Mouse (Mus musculus): ENCODE data around the gene Ankrd13b. TPM values are rescaled to one million over a fixed set of nuclear protein-coding genes. Genes with fewer than 3 reads are reported as not detected.

Gene Ankrd13b
- total RNA-seq, 2 experiments from 2014 or later: 9.5 to 10.8 TPM

- H3K27ac ChIP-seq: peak overlapping the region; percentile 90
- DNase-seq: no peak
- intact Hi-C loops (cut with DNase I): no loop called here
- peak overlapping the region; percentile 7; the same call in 1 of the 2 replicates for H3K4me3 ChIP-seq
- no peak for TF ChIP-seq CTCF (IDR thresholded peaks at IDR 0.05)
Measured at GRCm38 (mm10) chr11:77495507-77495906, 6.0 kb upstream of the Ankrd13b start.

- no peak for TF ChIP-seq CTCF (IDR thresholded peaks at IDR 0.05)
- peak overlapping the region; percentile 90 for H3K27ac ChIP-seq
- intact Hi-C loops (cut with DNase I): no loop called here
- H3K4me3 ChIP-seq: peak overlapping the region; percentile 93
- DNase-seq: no peak
Measured at GRCm38 (mm10) chr11:77494782-77495181, 5.3 kb upstream of the Ankrd13b start.

GRCm38 (mm10) chr11:77494344-77494676 lies 4.8 kb upstream of the Ankrd13b start:
- intact Hi-C loops (cut with DNase I): no loop called here
- TF ChIP-seq CTCF (IDR thresholded peaks at IDR 0.05): no peak

GRCm38 (mm10) chr11:77493512-77494343 lies 4.2 kb upstream of the Ankrd13b start, which contains the start of gene Git1:
Gene Git1, plus strand, starts transcription at chr11:77493562.
- peak; percentile 75 for DNase-seq
- peak within 1 kb of the TSS; percentile 93 for H3K4me3 ChIP-seq
- H3K27ac ChIP-seq: peak within 1 kb of the TSS; percentile 97
- TF ChIP-seq CTCF (IDR thresholded peaks at IDR 0.05): peak; percentile 12; the same call in 1 of the 2 replicates
- intact Hi-C loops (cut with DNase I): no loop called here

More at GRCm38 (mm10) chr11:77494344-77494676, 4.8 kb upstream of the Ankrd13b start:
- Histone ChIP-seq H3K27ac (peak overlapping the region; percentile 90), H3K4me3 (peak overlapping the region; percentile 93)
- DNase-seq: no peak

- intact Hi-C loops (cut with DNase I): no loop called here
- peak; percentile 98 for DNase-seq
- TF ChIP-seq CTCF (IDR thresholded peaks at IDR 0.05): peak; percentile 34; the same call in 1 of the 2 replicates
- H3K4me3 ChIP-seq: peak overlapping the region; percentile 93
- H3K27ac ChIP-seq: peak overlapping the region; percentile 97
Measured at GRCm38 (mm10) chr11:77492911-77493332, 3.4 kb upstream of the Ankrd13b start.

- no peak for DNase-seq
- no peak for TF ChIP-seq CTCF (IDR thresholded peaks at IDR 0.05)
Measured at GRCm38 (mm10) chr11:77492311-77492871, 2.9 kb upstream of the Ankrd13b start.

GRCm38 (mm10) chr11:77491502-77492291 lies 2.2 kb upstream of the Ankrd13b start:
- peak overlapping the region; percentile 93 for H3K4me3 ChIP-seq
- intact Hi-C loops (cut with DNase I): no loop called here
- DNase-seq: peak; percentile 68
- peak overlapping the region; percentile 97 for H3K27ac ChIP-seq
- TF ChIP-seq CTCF (IDR thresholded peaks at IDR 0.05): no peak

More at GRCm38 (mm10) chr11:77492311-77492871, 2.9 kb upstream of the Ankrd13b start:
- intact Hi-C loops (cut with DNase I): no loop called here
- H3K4me3 ChIP-seq: peak overlapping the region; percentile 93
- H3K27ac ChIP-seq: peak overlapping the region; percentile 97

- DNase-seq: peak; percentile 92
- Histone ChIP-seq H3K4me3 (peak overlapping the region; percentile 93), H3K27ac (peak overlapping the region; percentile 97)
- intact Hi-C loops (cut with DNase I): no loop called here
- no peak; the same call in 1 of the 2 replicates for TF ChIP-seq CTCF (IDR thresholded peaks at IDR 0.05)
Measured at GRCm38 (mm10) chr11:77491123-77491501, 1.6 kb upstream of the Ankrd13b start.

- TF ChIP-seq CTCF (IDR thresholded peaks at IDR 0.05): no peak
- Histone ChIP-seq H3K4me3 (peak overlapping the region; percentile 93), H3K27ac (peak overlapping the region; percentile 97)
- intact Hi-C loops (cut with DNase I): no loop called here
- no peak for DNase-seq
Measured at GRCm38 (mm10) chr11:77490451-77490850, 973 bp upstream of the Ankrd13b start.

GRCm38 (mm10) chr11:77488771-77489581 lies 502 bp downstream of the Ankrd13b start:
- TF ChIP-seq CTCF (IDR thresholded peaks at IDR 0.05): no peak
- Histone ChIP-seq H3K27ac (peak overlapping the region; percentile 75), H3K4me3 (peak overlapping the region; percentile 90)
- intact Hi-C loops (cut with DNase I): no loop called here
- DNase-seq: no peak

- Histone ChIP-seq H3K4me3 (no peak overlapping the region), H3K27ac (no peak overlapping the region)
- intact Hi-C loops (cut with DNase I): no loop called here
- peak; percentile 9; the same call in 1 of the 2 replicates for TF ChIP-seq CTCF (IDR thresholded peaks at IDR 0.05)
- no peak for DNase-seq
Measured at GRCm38 (mm10) chr11:77486798-77487197, 2.7 kb downstream of the Ankrd13b start.

- DNase-seq: no peak
- TF ChIP-seq CTCF (IDR thresholded peaks at IDR 0.05): no peak
- H3K27ac ChIP-seq: no peak overlapping the region
- H3K4me3 ChIP-seq: no peak overlapping the region
- intact Hi-C loops (cut with DNase I): no loop called here
Measured at GRCm38 (mm10) chr11:77485229-77485628, 4.2 kb downstream of the Ankrd13b start.
